Mouse (Mus musculus) natural killer cell, adult 2 months (primary cell): ENCODE data around the gene Bglap2.
"Not testable (repeated sequence)": the region's sequence is repeated elsewhere in the genome, so short reads cannot be mapped to it uniquely, and the experiment has no call there.

Source experiments
- DNase-seq, 2 experiments: peaks; one replicate each; pipeline ENCODE4 v3.0.0; 2022; ENCODE audit warnings: low spot score in 2 of 2

Bglap2 gene

GRCm38 (mm10) chr3:88393776-88394375, 15.4 kb upstream of the Bglap2 start:
- DNase-seq: no peak

- no peak for DNase-seq
Measured at GRCm38 (mm10) chr3:88384364-88384763, 5.9 kb upstream of the Bglap2 start, which contains the start of gene Bglap. Gene Bglap (minus strand): TSS chr3:88384464.

GRCm38 (mm10) chr3:88382383-88382782, 3.9 kb upstream of the Bglap2 start:
- DNase-seq: not testable (repeated sequence)

- DNase-seq: not testable (repeated sequence)
Measured at GRCm38 (mm10) chr3:88381389-88382315, 3.2 kb upstream of the Bglap2 start.

GRCm38 (mm10) chr3:88376644-88377043, 1.9 kb downstream of the Bglap2 start:
- DNase-seq: not testable (repeated sequence)

- not testable (repeated sequence) for DNase-seq
Measured at GRCm38 (mm10) chr3:88375750-88376626, 2.5 kb downstream of the Bglap2 start.

GRCm38 (mm10) chr3:88372643-88373042, 5.9 kb downstream of the Bglap2 start, which contains the start of gene Bglap3:
Gene Bglap3 (minus strand): TSS chr3:88372743.
- DNase-seq: not testable (repeated sequence)

- DNase-seq: not testable (repeated sequence)
Measured at GRCm38 (mm10) chr3:88368511-88368910, 10.0 kb downstream of the Bglap2 start.

- not testable (repeated sequence) for DNase-seq
Measured at GRCm38 (mm10) chr3:88367517-88367916, 11.0 kb downstream of the Bglap2 start.

- peak in 1 of 2 experiments; percentile 34 for DNase-seq
Measured at GRCm38 (mm10) chr3:88366830-88367428, 11.6 kb downstream of the Bglap2 start.

- DNase-seq: no peak
Measured at GRCm38 (mm10) chr3:88365705-88366361, 12.7 kb downstream of the Bglap2 start.

GRCm38 (mm10) chr3:88364337-88364736, 14.2 kb downstream of the Bglap2 start, which contains the start of gene Paqr6:
Gene Paqr6 (plus strand): TSS chr3:88364584.
- DNase-seq: no peak

- DNase-seq: no peak
Measured at GRCm38 (mm10) chr3:88363700-88364099, 14.8 kb downstream of the Bglap2 start.

- no peak for DNase-seq
Measured at GRCm38 (mm10) chr3:88361612-88362313, 16.7 kb downstream of the Bglap2 start.

GRCm38 (mm10) chr3:88361096-88361495, 17.4 kb downstream of the Bglap2 start:
- DNase-seq: no peak

- DNase-seq: no peak
Measured at GRCm38 (mm10) chr3:88359989-88360388, 18.5 kb downstream of the Bglap2 start.

GRCm38 (mm10) chr3:88359584-88359983, 18.9 kb downstream of the Bglap2 start:
- no peak for DNase-seq

- DNase-seq: no peak
Measured at GRCm38 (mm10) chr3:88354396-88355165, 23.9 kb downstream of the Bglap2 start.

GRCm38 (mm10) chr3:88352907-88353306, 25.6 kb downstream of the Bglap2 start:
- DNase-seq: no peak
